In the genomic region with DNA sequence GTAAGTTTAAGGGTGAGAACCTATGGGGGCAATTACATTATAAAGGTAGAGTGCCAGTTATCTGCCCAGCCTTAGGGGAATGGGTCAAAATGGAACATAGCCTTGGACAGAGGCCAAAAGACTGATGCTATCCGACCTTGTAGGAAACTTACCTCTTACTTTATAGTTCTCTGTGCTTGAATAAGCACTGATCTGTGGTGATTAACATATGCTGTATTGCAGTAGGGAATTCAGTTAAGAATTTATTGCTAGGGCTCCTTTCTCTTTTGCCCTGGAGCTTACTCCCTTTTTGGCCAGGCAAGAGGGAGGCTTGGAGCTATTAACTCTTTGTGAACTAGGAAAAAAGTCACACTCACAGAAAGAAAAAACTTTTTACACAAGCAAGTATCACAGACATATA, we compare ENCODE assay signal across 27 mouse cellular contexts.
A peak's percentile ranks its signal among the peaks of the same experiment; 100 is the strongest.
DNase-seq lines count a peak whose midpoint lies in the region; ATAC-seq and TF ChIP-seq lines count a peak whose summit lies in the region.
"Had no signal": no experiment of that assay in that cellular context is flagged by ENCODE, and none has a peak within 500 bp of the region (broad histone marks: within the 10 kb centered on the region; RNA-seq: fewer than 3 reads in every experiment).

No protein-coding gene starts in this region.

- 4% methylated on average over 1 of the region's 1 CpGs for WGBS in kidney, adult 2 months
- WGBS in kidney, embryonic 15.5 days: 8% methylated on average over 1 of the region's 1 CpGs

- H3K27me3 ChIP-seq in kidney, adult 2 months (replicated peaks; ENCODE audit: control insufficient read depth, insufficient read depth, low read length): no peaks in the 10 kb centered on the region
- H3K27me3 ChIP-seq in kidney, embryonic 15.5 days: no peaks in the 10 kb centered on the region
- H3K27me3 ChIP-seq: forebrain, embryonic 13.5 days; heart, embryonic 12.5 days; heart, embryonic 15.5 days; hindbrain, embryonic 13.5 days had no signal

- no peaks in the 10 kb centered on the region for H3K9me3 ChIP-seq in kidney, embryonic 15.5 days (replicated peaks)
- H3K9me3 ChIP-seq: forebrain, embryonic 10.5 days; forebrain, embryonic 13.5 days; heart, embryonic 12.5 days; heart, embryonic 15.5 days; hindbrain, embryonic 10.5 days; hindbrain, embryonic 13.5 days had no signal

- H3K4me2 ChIP-seq in kidney, embryonic 15.5 days: no peak overlapping the region
- H3K4me2 ChIP-seq: forebrain, embryonic 13.5 days; heart, embryonic 12.5 days; heart, embryonic 15.5 days; hindbrain, embryonic 13.5 days had no signal

- no peak for TF ChIP-seq POLR2A in kidney, adult 2 months (IDR thresholded peaks at IDR 0.05; ENCODE audit: low read depth, low read length)

- no peaks in the 10 kb centered on the region for H3K36me3 ChIP-seq in kidney, adult 2 months (ENCODE audit: control insufficient read depth, insufficient read depth, low read length)
- no peaks in the 10 kb centered on the region for H3K36me3 ChIP-seq in kidney, embryonic 15.5 days
- H3K36me3 ChIP-seq: forebrain, embryonic 10.5 days; heart, embryonic 12.5 days; heart, embryonic 15.5 days; hindbrain, embryonic 10.5 days; hindbrain, embryonic 13.5 days had no signal

- H3K27ac ChIP-seq in kidney, adult 2 months (ENCODE audit: insufficient read depth, low read depth, low read length): no peak overlapping the region
- no peak overlapping the region for H3K27ac ChIP-seq in kidney, embryonic 15.5 days
- H3K27ac ChIP-seq: forebrain, embryonic 10.5 days; forebrain, embryonic 13.5 days; gastrocnemius, adult 2 months; heart, embryonic 15.5 days; hindbrain, embryonic 10.5 days; hindbrain, embryonic 13.5 days had no signal

- ATAC-seq in kidney, embryonic 15.5 days (replicated peaks; ENCODE audit: low FRiP score): peak; percentile 78
- ATAC-seq: activated CD4-positive, CD25-positive, alpha-beta regulatory T cell, adult 4 months; forebrain, embryonic 13.5 days; forebrain, postnatal 0 days; hindbrain, embryonic 16.5 days had no signal

- no peak overlapping the region for H3K9ac ChIP-seq in kidney, embryonic 15.5 days
- H3K9ac ChIP-seq: forebrain, embryonic 13.5 days; forebrain, postnatal 0 days; heart, embryonic 12.5 days; heart, embryonic 15.5 days; hindbrain, embryonic 13.5 days had no signal

- no peak overlapping the region for H3K4me3 ChIP-seq in kidney, adult 2 months (ENCODE audit: insufficient read depth, low read depth, low read length)
- H3K4me3 ChIP-seq in kidney, embryonic 15.5 days (replicated peaks): no peak overlapping the region
- H3K4me3 ChIP-seq: forebrain, embryonic 10.5 days; forebrain, embryonic 13.5 days; gastrocnemius, adult 2 months; heart, embryonic 12.5 days; heart, embryonic 15.5 days; hindbrain, embryonic 10.5 days; hindbrain, embryonic 13.5 days had no signal

- TF ChIP-seq CTCF in kidney, adult 2 months (conservative IDR thresholded peaks at IDR 0.05; ENCODE audit: insufficient read depth, insufficient read length, low read depth, low read length): no peak

- no peaks in the 10 kb centered on the region for H3K4me1 ChIP-seq in kidney, adult 2 months (ENCODE audit: control insufficient read depth, insufficient read depth, low read length)
- H3K4me1 ChIP-seq in kidney, embryonic 15.5 days: no peaks in the 10 kb centered on the region
- H3K4me1 ChIP-seq: forebrain, embryonic 10.5 days; forebrain, embryonic 13.5 days; heart, embryonic 12.5 days; heart, embryonic 15.5 days; hindbrain, embryonic 10.5 days; hindbrain, embryonic 13.5 days had no signal

- DNase-seq in kidney, adult 2 months: peak; percentile 6
- DNase-seq in kidney, postnatal 14 days: no peak
- DNase-seq in kidney, postnatal 4 days: no peak
- DNase-seq in kidney, postnatal 10 days: peak; percentile 5
- DNase-seq in heart, adult 8-10 months (ENCODE audit: low spot score): no peak
- DNase-seq: adrenal gland, adult 8-10 months; adrenal gland, postnatal 25 days; cerebellum, adult 11-12 months; cerebellum, adult 8-10 months; cerebellum, postnatal 10 days; cerebellum, postnatal 36 days; embryo, embryonic 11 days; forebrain, postnatal 0 days; gastrocnemius, adult 2 months; gastrocnemius, postnatal 14 days; heart, adult 11 months; heart, postnatal 10 days; heart, postnatal 36 days had no signal

Comparison
In these comparisons a context has a peak if more than half of its experiments do, and no peak if none do; other contexts are left out.
1. DNase-seq: peak in kidney, adult 2 months (single experiment) and kidney, postnatal 10 days (single experiment); none in kidney, postnatal 14 days (single experiment), kidney, postnatal 4 days (0 of 2) and heart, adult 8-10 months (single experiment).